Mouse (Mus musculus): ENCODE measurements at regions not wholly inside any gene's neighbourhood (a gene's known extent, or its start where the extent isn't known, plus 50 kb on each side); places are given as distances from the start of the nearest gene placed in this dataset.

DNA sequence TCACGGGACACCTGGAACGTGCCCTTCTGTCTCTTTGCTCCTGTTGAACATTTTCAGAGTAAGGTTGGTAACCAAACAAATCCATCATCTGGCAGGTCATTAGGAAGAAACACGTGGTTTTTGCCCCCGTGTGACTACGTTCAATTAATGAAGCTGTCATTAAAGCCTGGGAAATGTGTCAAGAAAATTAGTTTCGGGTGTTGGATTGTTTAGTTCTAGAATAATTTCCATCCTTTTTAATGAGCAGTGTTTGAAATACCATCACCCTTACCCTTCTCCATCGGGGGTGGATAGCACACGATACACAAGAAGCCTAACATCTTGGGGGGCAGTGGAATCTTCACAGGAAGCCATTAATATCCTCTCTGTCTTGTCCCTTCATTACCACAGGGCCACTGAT is 107.7 kb downstream of the Far1 start:
- Histone ChIP-seq H3K27me3 (no peaks in the 10 kb centered on the region), H3K27ac (no peak overlapping the region), H3K4me2 (no peak overlapping the region), H3K9ac (no peak overlapping the region), H3K9me3 (no peaks in the 10 kb centered on the region), H3K4me1 (no peaks in the 10 kb centered on the region), H3K36me3 (replicated peaks) (no peaks in the 10 kb centered on the region), H3K4me3 (replicated peaks) (no peak overlapping the region)
- WGBS: 80% methylated on average over 8 of the region's 8 CpGs
- ATAC-seq (ENCODE audit: low FRiP score): no peak

DNA sequence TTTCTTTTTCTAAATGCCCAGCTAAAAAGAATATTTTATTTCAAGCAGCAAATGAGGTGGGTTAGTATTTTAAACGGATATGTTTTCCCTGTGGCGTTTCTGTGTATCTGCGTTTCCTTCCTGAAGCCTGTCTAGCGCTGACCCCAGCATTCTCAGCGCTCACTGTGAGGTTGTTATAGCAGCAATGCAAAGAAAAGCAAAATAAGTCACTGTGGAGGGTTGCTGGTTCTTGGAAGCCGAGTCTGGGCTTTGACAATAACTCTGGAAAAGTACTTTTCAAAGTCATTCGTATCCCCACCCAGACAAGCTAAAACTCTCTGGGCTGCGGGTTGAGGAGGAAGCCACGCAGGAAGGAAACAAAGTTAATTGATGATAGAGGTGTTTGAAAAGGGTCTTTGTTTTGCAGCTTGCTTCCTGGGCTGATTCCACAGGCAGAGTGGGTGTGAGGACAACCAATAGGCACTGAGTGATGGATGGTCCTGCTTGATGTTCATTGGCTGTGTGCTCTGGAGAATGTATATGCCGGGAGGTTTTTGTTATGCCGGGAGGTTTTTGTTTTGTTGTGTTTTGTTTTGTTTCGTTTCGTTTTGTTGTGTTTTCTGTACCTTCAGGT is 108.4 kb downstream of the Far1 start:
- Histone ChIP-seq H3K9me3 (no peaks in the 10 kb centered on the region), H3K27me3 (no peaks in the 10 kb centered on the region), H3K36me3 (replicated peaks) (no peaks in the 10 kb centered on the region), H3K4me2 (no peak overlapping the region), H3K9ac (no peak overlapping the region), H3K27ac (no peak overlapping the region), H3K4me1 (no peaks in the 10 kb centered on the region), H3K4me3 (replicated peaks) (no peak overlapping the region)
- no peak for ATAC-seq (ENCODE audit: low FRiP score)
- WGBS: 79% methylated on average over 13 of the region's 13 CpGs

DNA sequence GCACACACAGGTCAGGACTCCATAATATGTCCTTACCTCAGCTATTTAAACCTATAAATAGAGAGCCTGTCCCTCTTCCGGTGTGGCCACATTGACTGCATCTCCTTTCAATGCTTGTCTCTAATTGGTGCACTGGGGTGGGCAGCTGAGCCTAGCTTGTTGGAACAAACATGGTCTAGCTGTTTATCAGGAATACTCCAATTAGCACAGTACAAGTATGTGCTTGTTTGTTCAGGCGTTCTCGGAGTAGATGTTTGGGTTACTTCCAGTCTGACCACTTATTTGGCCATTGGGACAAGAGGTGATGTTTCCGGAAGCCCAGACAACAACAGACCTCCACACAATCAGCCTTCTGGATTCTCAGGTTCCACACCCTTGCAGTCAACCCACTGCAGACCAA is 109.7 kb downstream of the Far1 start:
- no peak overlapping the region for H3K4me3 ChIP-seq (replicated peaks)
- 79% methylated on average over 4 of the region's 4 CpGs for WGBS
- H3K27me3 ChIP-seq: no peaks in the 10 kb centered on the region
- H3K9me3 ChIP-seq: no peaks in the 10 kb centered on the region
- no peaks in the 10 kb centered on the region for H3K36me3 ChIP-seq (replicated peaks)
- no peak overlapping the region for H3K27ac ChIP-seq
- H3K4me1 ChIP-seq: no peaks in the 10 kb centered on the region
- H3K4me2 ChIP-seq: no peak overlapping the region
- no peak overlapping the region for H3K9ac ChIP-seq
- no peak for ATAC-seq (ENCODE audit: low FRiP score)

DNA sequence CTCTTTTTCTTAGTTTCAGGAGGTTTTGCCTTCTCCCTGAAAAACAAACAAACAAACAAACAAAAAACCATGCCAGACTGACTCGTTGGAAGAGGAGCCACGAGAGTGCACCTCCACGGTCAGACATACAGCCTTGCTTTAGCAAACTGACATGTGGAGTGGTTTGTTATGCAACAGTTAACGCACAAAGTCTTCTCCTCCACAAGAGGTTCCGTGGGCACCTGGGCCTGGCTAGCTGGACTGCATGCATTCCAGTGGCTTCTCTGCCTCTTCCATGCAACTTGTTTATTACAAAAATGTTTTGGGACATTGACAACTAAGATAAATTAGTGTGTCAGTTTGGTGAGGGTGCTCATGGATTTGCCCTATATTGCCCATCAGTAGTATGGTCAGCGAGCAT is 110.3 kb downstream of the Far1 start:
- Histone ChIP-seq H3K36me3 (replicated peaks) (no peaks in the 10 kb centered on the region), H3K9me3 (no peaks in the 10 kb centered on the region), H3K4me2 (no peak overlapping the region), H3K27me3 (no peaks in the 10 kb centered on the region), H3K4me3 (replicated peaks) (no peak overlapping the region), H3K9ac (no peak overlapping the region), H3K27ac (no peak overlapping the region), H3K4me1 (no peaks in the 10 kb centered on the region)
- WGBS: 89% methylated on average over 6 of the region's 6 CpGs
- no peak for ATAC-seq (ENCODE audit: low FRiP score)

DNA sequence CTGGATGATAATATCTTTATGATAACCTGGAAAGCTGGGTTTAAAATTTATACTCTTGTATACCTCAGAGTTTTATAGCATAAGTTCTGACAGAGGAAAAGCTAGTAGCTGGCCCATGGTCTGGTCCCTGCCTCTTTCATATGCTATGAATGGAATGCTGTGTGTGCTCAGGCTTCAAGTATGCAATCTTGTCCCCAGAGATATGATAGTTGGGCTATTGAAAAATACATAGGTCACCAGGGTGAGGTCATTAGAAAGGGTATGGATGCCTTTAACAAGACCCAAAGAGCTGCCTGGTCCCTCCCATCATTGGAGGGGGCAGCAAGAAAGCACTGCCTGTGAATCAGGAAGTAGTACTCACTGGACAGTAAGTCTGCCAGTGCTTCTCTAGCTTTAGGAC is 113.1 kb downstream of the Far1 start:
- H3K9me3 ChIP-seq: no peaks in the 10 kb centered on the region
- no peaks in the 10 kb centered on the region for H3K4me1 ChIP-seq
- no peak overlapping the region for H3K27ac ChIP-seq
- ATAC-seq (ENCODE audit: low FRiP score): no peak
- no peaks in the 10 kb centered on the region for H3K36me3 ChIP-seq (replicated peaks)
- no peak overlapping the region for H3K9ac ChIP-seq
- H3K4me2 ChIP-seq: no peak overlapping the region
- H3K27me3 ChIP-seq: no peaks in the 10 kb centered on the region
- no peak overlapping the region for H3K4me3 ChIP-seq (replicated peaks)

DNA sequence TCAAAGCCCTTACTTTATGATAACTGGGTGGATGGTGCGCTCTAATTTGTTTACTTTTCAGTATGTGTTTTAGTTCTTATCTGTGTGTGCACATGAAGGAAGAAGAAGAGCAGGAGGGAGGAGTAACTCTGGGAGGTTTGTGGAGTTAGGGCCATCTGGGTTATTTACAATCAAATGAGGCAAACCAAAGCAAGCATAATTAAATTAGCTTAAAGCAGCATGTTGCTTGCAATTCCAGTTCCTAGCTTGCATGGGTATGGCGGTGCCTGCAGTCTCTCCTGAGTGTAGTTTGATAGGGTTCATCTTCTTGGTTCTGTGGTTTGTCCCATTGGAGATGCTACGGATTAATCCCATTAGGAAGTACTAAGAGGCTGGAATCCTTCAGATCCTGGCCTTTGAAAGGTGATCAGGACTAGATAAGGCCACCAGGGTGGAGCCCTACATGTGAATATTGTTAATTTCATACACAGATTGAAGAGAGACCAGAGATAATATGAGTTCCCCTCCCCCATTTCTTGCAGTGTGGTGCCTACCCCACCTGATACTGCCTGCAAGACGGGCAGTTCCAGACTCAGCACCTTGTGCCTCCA is 123.5 kb downstream of the Far1 start:
- no peak for ATAC-seq (ENCODE audit: low FRiP score)
- Histone ChIP-seq H3K36me3 (replicated peaks) (no peaks in the 10 kb centered on the region), H3K4me3 (replicated peaks) (no peak overlapping the region), H3K9me3 (no peaks in the 10 kb centered on the region), H3K4me1 (0 out of 2 replicates have a peak, but pooled peaks cover 2% of the 10 kb centered on the region), H3K4me2 (no peak overlapping the region), H3K27ac (no peak overlapping the region), H3K9ac (no peak overlapping the region), H3K27me3 (no peaks in the 10 kb centered on the region)
- WGBS: 82% methylated on average over 4 of the region's 4 CpGs

DNA sequence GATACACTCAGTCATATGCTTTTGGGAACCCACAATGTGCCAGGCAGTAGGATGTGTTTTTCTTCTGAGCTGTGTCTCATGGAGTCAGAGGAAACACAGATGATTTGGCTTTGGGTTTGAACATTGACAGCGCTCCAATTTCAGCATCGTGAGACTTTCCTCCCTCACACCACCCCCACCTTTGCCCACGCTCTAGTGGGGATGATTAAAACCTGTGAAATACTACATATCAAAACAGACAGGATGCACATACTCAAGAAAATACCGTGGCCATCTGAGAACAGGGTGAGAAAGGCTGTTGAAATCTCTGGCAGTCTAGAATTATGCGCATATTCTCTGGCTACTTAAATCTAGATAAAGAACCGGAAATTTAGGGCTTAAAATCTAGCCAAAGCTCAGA is 124.5 kb downstream of the Far1 start:
- Histone ChIP-seq H3K9me3 (no peaks in the 10 kb centered on the region), H3K27me3 (no peaks in the 10 kb centered on the region), H3K27ac (no peak overlapping the region), H3K4me3 (replicated peaks) (no peak overlapping the region), H3K9ac (no peak overlapping the region), H3K4me2 (no peak overlapping the region), H3K36me3 (replicated peaks) (no peaks in the 10 kb centered on the region), H3K4me1 (0 out of 2 replicates have a peak, but pooled peaks cover 2% of the 10 kb centered on the region)
- 64% methylated on average over 6 of the region's 6 CpGs for WGBS
- no peak for ATAC-seq (ENCODE audit: low FRiP score)

DNA sequence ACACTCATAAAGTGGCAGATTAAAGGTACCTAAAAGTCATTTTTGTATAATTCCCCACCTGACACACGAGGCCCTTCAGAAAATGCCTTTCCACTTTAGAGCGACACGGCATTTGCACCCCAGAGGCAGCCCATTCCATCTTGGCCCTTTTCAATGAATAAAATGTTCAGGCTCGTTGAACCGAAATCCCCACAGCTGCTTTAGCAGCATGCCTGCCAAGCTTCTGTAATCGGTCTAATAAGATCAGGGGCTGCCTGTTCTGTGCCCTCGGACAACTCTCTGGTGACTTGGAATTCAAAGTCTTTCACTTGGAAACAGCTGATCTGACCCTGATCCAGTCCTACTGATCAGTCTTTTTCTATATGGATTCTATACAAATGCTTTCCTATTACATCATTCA is 123.3 kb upstream of the Spon1 start:
- no peak for ATAC-seq (ENCODE audit: low FRiP score)
- no peaks in the 10 kb centered on the region for H3K36me3 ChIP-seq (replicated peaks)
- 51% methylated on average over 7 of the region's 7 CpGs for WGBS
- H3K27me3 ChIP-seq: no peaks in the 10 kb centered on the region
- H3K4me3 ChIP-seq (replicated peaks): no peak overlapping the region
- no peak overlapping the region for H3K27ac ChIP-seq
- H3K4me1 ChIP-seq: 0 out of 2 replicates have a peak, but pooled peaks cover 2% of the 10 kb centered on the region
- no peak overlapping the region for H3K4me2 ChIP-seq
- H3K9ac ChIP-seq: no peak overlapping the region
- H3K9me3 ChIP-seq: no peaks in the 10 kb centered on the region

DNA sequence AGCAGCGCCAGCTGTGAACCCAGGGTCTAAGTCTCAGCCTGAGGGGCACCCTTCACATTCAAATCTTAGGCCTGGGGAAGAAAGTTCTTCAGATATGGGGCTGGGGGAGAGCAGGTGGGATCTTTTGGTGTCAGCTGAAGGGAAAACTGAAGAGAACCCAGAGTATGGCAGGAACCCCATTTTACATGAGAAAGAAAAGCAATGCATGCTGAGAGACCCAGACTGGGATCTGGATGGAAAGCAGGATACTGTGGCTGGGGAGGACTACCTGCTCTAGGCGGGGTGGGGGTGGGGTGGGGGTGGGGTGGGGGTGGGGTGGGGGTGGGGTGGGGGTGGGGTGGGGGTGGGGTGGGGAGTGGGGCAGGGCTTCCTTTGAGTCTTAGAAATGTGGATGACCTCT is 115.2 kb upstream of the Spon1 start:
- H3K27me3 ChIP-seq: no peaks in the 10 kb centered on the region
- no peaks in the 10 kb centered on the region for H3K4me1 ChIP-seq
- H3K9me3 ChIP-seq: no peaks in the 10 kb centered on the region
- H3K9ac ChIP-seq: no peak overlapping the region
- no peaks in the 10 kb centered on the region for H3K36me3 ChIP-seq (replicated peaks)
- H3K27ac ChIP-seq: no peak overlapping the region
- H3K4me3 ChIP-seq (replicated peaks): no peak overlapping the region
- 64% methylated on average over 2 of the region's 2 CpGs for whole genome bisulfite sequencing
- no peak for ATAC-seq (ENCODE audit: low FRiP score)
- no peak overlapping the region for H3K4me2 ChIP-seq

DNA sequence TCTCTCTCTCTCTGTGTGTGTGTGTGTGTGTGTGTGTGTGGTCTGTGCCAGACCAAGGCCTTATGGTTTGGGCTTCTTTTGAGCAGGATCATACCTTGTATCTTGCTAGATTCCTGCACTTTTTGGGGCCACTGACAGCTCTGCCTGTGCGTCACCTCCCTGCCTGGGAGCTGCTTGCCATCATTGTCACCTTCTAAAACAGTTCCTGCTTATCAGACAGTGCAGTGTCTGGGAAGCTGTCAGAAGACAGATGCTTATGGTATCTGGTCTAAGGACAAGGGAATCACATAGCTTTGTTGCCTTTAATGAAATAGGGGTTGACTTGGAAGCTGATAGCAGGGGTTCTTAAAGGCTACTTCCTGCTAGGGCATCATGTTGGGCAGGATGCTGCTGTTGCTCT is 114.1 kb upstream of the Spon1 start:
- Histone ChIP-seq H3K9me3 (no peaks in the 10 kb centered on the region), H3K4me1 (no peaks in the 10 kb centered on the region), H3K4me2 (no peak overlapping the region), H3K9ac (no peak overlapping the region), H3K27me3 (no peaks in the 10 kb centered on the region), H3K36me3 (replicated peaks) (no peaks in the 10 kb centered on the region), H3K27ac (no peak overlapping the region), H3K4me3 (replicated peaks) (no peak overlapping the region)
- 72% methylated on average over 1 of the region's 1 CpGs for WGBS
- no peak for ATAC-seq (ENCODE audit: low FRiP score)

DNA sequence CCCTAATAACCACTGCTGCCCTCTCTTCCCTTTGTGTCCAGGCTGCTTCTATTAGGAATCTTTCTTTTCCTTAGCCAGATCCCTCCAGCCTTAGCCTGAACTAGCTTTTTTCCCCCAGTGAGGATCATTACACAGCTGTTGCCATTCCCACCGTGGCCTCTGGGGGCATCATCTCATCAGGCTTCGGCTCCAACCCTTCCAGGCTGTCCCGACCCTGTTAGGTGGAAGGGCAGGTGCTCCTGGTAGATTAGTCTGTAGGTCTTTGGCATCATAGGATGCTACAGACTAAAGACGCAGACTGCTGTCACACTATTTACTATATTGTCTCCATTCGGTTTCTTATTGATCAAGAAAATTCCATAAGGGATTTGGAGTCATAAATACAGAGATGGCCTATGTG is 112.7 kb upstream of the Spon1 start:
- Histone ChIP-seq H3K36me3 (replicated peaks) (no peaks in the 10 kb centered on the region), H3K4me3 (replicated peaks) (no peak overlapping the region), H3K4me1 (no peaks in the 10 kb centered on the region), H3K9me3 (no peaks in the 10 kb centered on the region), H3K27ac (no peak overlapping the region), H3K4me2 (no peak overlapping the region), H3K9ac (no peak overlapping the region), H3K27me3 (no peaks in the 10 kb centered on the region)
- ATAC-seq (ENCODE audit: low FRiP score): 0 out of 2 replicates have a peak, but pooled peaks have one; percentile 23
- 25% methylated on average over 5 of the region's 5 CpGs for WGBS

DNA sequence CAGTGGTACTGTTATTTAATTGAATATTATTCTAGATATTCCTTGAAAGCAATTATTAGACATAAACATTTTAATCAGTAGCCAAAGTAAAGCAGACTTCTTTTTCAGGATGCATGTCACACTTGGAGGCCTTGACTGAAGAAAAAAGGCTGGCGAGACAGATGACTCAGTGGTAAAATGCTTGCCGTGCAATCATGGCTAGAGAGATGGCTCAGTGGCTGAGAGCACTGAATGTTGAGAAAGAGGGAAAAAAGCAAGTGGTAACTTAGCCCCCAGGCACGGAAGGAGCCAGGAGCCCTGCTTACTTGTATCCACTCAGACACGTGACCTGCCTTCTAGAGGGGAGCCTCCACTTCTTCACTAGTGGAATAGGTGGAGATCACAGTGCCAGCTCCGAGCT is 110.5 kb upstream of the Spon1 start:
- Histone ChIP-seq H3K4me3 (replicated peaks) (no peak overlapping the region), H3K27ac (no peak overlapping the region), H3K9ac (no peak overlapping the region), H3K27me3 (no peaks in the 10 kb centered on the region), H3K36me3 (replicated peaks) (no peaks in the 10 kb centered on the region), H3K4me1 (no peaks in the 10 kb centered on the region), H3K9me3 (no peaks in the 10 kb centered on the region), H3K4me2 (no peak overlapping the region)
- WGBS: 86% methylated on average over 5 of the region's 5 CpGs
- no peak for ATAC-seq (ENCODE audit: low FRiP score)

DNA sequence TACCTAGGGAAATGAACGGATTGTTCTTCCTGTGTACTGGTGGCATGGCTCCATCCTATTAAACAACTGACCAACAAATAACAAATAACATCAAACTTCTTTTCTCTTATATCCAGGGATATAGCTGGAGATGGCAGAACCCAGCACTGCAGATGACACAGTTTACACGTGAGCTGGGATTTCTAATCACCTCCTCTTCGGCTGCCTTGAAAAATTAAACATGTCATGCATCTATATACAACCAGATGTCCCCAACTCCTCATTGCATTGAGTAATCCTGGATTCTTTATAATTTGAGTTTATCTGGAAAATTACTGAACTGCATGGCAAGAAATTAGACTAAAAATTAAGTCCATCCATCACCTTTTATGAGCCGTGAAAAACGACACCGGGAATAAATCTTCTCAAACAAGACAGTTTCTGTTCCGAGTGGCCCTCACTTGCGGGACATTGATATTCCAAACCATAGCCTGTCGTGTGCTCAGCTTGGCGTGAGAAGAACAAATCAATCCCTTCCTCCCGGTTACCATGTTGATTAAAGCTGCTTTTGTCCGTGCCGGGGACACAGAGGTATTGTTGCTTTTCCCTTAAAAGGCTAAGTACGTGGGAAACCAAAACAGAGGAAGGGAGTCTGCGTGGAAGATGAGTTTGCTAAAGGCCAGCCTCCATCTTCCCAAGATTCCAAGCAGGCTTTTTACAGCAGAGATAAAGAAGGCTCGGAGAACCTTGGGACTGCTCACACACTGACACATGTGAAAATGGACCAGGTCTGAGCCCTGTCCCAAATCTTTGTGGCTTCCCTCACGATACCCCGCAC is 92.8 kb upstream of the Spon1 start:
- ATAC-seq (ENCODE audit: low FRiP score): no peak
- peaks cover 11% of the 10 kb centered on the region for H3K4me1 ChIP-seq
- peak overlapping the region; percentile 25; the same call in 1 of the 2 replicates for H3K4me2 ChIP-seq
- 35% methylated on average over 18 of the region's 18 CpGs for WGBS
- H3K9me3 ChIP-seq: no peaks in the 10 kb centered on the region
- H3K27me3 ChIP-seq: no peaks in the 10 kb centered on the region
- no peak overlapping the region for H3K4me3 ChIP-seq (replicated peaks)
- H3K36me3 ChIP-seq (replicated peaks): no peaks in the 10 kb centered on the region
- no peak overlapping the region for H3K27ac ChIP-seq
- no peak overlapping the region for H3K9ac ChIP-seq
